Mouse (Mus musculus) spleen, adult 2 months (tissue): ENCODE data around the gene Rnf157. TPM values are rescaled to one million over a fixed set of nuclear protein-coding genes. Genes with fewer than 3 reads are reported as not detected.

ENCODE experiments used
- DNase-seq, 2 experiments: peaks; one replicate each; pipeline versions ENCODE4 v3.0.0 to v3.0.0-alpha.2; 2012 to 2021; ENCODE audit warnings: low spot score in 2 of 2, low read depth in 1 of 2
- H3K27ac ChIP-seq: fragments of 200-500 bp; 2 replicates; pipeline ENCODE4 v1.5.1; 2012; ENCODE audit warnings: low read length, inconsistent platforms; ENCODE audit not compliant: insufficient read depth
- H3K27me3 ChIP-seq: fragments of 200-500 bp; 2 replicates; pipeline ENCODE4 v1.6.1; 2012; ENCODE audit warnings: mild to moderate bottlenecking, moderate library complexity, low read length, inconsistent platforms; ENCODE audit not compliant: control insufficient read depth, insufficient read depth
- H3K36me3 ChIP-seq: fragments of 200-500 bp; 2 replicates; pipeline ENCODE4 v1.6.1; 2012; ENCODE audit warnings: mild to moderate bottlenecking, low read length, inconsistent platforms; ENCODE audit not compliant: control insufficient read depth, insufficient read depth
- H3K4me1 ChIP-seq: fragments of 200-500 bp; 2 replicates; pipeline ENCODE4 v1.6.1; 2011; ENCODE audit warnings: inconsistent platforms; ENCODE audit not compliant: control insufficient read depth, insufficient read depth, insufficient read length
- H3K4me3 ChIP-seq: fragments of 200-500 bp; 2 replicates; pipeline ENCODE4 v1.5.1; 2011; ENCODE audit warnings: mild to moderate bottlenecking, inconsistent platforms; ENCODE audit not compliant: insufficient read depth, insufficient read length; ENCODE audit errors: extremely low read depth
- CTCF ChIP-seq: fragments of 200-500 bp; IDR thresholded peaks from 2 replicates; pipeline ENCODE4 v1.5.1; 2011; ENCODE audit warnings: mild to moderate bottlenecking, inconsistent platforms; ENCODE audit not compliant: insufficient read depth, insufficient read length, insufficient replicate concordance; ENCODE audit errors: extremely low read depth
- POLR2A ChIP-seq: fragments of 200-500 bp; IDR thresholded peaks from 2 replicates; pipeline ENCODE4 v1.6.1; 2011; ENCODE audit warnings: low read depth, low read length, inconsistent platforms
- WGBS: fragments of 180-500 bp; shearing (Covaris S2); methylation state at CpG from one replicate; pipeline ENCODE4 v1.1.7; 2018; 5-methylcytosine and 5-hydroxymethylcytosine counted together
- polyA plus RNA-seq: library from polyadenylated mRNA; depleted of rRNA; stranded (reverse); fragments of >200 nt; gene quantifications from 2 replicates; pipeline ENCODE4 v1.2.3, GENCODE M21; 2012; rRNA removed

Rnf157 gene
- polyA plus RNA-seq, 1 experiment = 10.7 TPM

DNA sequence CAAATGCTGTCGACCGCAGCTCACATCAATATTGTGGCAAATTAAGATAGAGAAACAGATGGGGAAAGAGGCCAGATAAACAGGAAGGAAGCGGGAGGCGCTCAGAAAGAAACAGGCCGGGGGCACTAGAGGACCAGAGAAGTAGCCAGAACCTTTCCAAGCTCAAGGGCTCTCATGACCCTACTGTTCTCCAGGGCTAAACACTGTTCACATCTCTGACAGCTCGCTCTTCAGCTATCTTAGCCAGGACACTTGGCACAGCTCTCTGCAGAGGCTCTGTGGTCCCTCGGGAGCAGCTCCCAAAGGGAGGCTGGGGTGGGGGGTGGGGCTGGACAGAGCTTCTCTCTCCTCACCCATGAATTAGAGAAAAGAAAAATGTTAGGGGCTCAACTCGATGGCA, 122.3 kb downstream of the Rnf157 start:
- H3K4me3 ChIP-seq = no peak overlapping the region
- H3K27ac ChIP-seq = no peak overlapping the region
- H3K4me1 ChIP-seq = 0 out of 2 replicates have a peak, but pooled peaks cover 4% of the 10 kb centered on the region
- no peak for TF ChIP-seq CTCF
- no peak for TF ChIP-seq POLR2A
- H3K36me3 ChIP-seq = peaks cover 22% of the 10 kb centered on the region
- WGBS = 63% methylated on average over 8 of the region's 8 CpGs
- no peak for DNase-seq
- H3K27me3 ChIP-seq = no peaks in the 10 kb centered on the region

DNA sequence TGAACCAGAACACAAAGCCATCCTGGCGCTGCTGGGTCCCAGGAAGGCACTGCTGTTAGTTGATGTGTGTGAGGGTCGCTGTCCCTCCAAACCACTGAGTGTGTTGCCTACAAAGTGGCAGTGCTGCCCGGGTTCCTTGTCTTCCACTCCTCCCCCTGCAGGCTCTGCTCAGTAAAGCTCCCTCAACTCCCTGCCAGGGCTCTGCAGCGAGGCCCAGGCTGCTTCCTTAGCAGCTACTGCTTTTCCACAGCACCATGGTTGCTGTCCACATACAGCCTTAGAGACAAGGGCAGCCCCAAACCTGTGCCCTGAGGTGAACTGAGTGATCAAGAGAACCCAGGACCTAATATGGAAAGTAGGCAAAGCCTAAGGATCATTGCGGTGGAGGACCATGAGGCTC, 125.5 kb downstream of the Rnf157 start:
- DNase-seq = no peak
- H3K36me3 ChIP-seq = peaks cover 21% of the 10 kb centered on the region
- 81% methylated on average over 5 of the region's 5 CpGs for WGBS

More for the DNA sequence above, 125.5 kb downstream of the Rnf157 start:
- peaks cover 15% of the 10 kb centered on the region for H3K4me1 ChIP-seq
- peaks cover 8% of the 10 kb centered on the region for H3K27me3 ChIP-seq
- TF ChIP-seq CTCF = no peak
- no peak for TF ChIP-seq POLR2A
- no peak overlapping the region for H3K4me3 ChIP-seq
- no peak overlapping the region for H3K27ac ChIP-seq

Other genes starting within 250 kb of the Rnf157 start
- gene Fbf1, start 244.9 kb downstream of the Rnf157 start, polyA plus RNA-seq = 13.3 and 14.0 TPM in 2 replicates
- 18.3 and 24.0 TPM in 2 replicates for gene Ten1, start 214.2 kb downstream of the Rnf157 start, polyA plus RNA-seq
- 12.9 TPM in 2 replicates for gene Acox1, start 214.0 kb downstream of the Rnf157 start, polyA plus RNA-seq
- 0.07 and 0.18 TPM in 2 replicates for gene Evpl, start 175.0 kb downstream of the Rnf157 start, polyA plus RNA-seq
- 25.4 and 27.0 TPM in 2 replicates for gene Srp68, start 138.8 kb downstream of the Rnf157 start, polyA plus RNA-seq
- gene Galr2, start 132.1 kb downstream of the Rnf157 start, polyA plus RNA-seq = 0.08 TPM in 1 of 2 replicates, not detected in the other
- 20.2 and 21.8 TPM in 2 replicates for gene Exoc7, start 105.8 kb downstream of the Rnf157 start, polyA plus RNA-seq
- gene Foxj1, start 77.6 kb downstream of the Rnf157 start, polyA plus RNA-seq = 0.47 and 0.59 TPM in 2 replicates
- 152 and 245 TPM in 2 replicates for gene Ubald2, start 21.1 kb upstream of the Rnf157 start, polyA plus RNA-seq
- gene Qrich2, start 53.2 kb upstream of the Rnf157 start, polyA plus RNA-seq = 0.07 and 0.14 TPM in 2 replicates
- 62.1 and 95.5 TPM in 2 replicates for gene Prpsap1, start 81.2 kb upstream of the Rnf157 start, polyA plus RNA-seq
- 15.5 and 21.4 TPM in 2 replicates for gene Sphk1, start 117.9 kb upstream of the Rnf157 start, polyA plus RNA-seq
- 42.3 and 77.3 TPM in 2 replicates for gene Ube2o, start 168.4 kb upstream of the Rnf157 start, polyA plus RNA-seq
- gene Aanat, start 173.4 kb upstream of the Rnf157 start, polyA plus RNA-seq = not detected in 2 replicates
- gene Rhbdf2, start 214.0 kb upstream of the Rnf157 start, polyA plus RNA-seq = 84.5 and 91.2 TPM in 2 replicates
- 0.35 and 0.72 TPM in 2 replicates for gene Prcd, start 240.5 kb upstream of the Rnf157 start, polyA plus RNA-seq
- gene Cygb, start 241.3 kb upstream of the Rnf157 start, polyA plus RNA-seq = 10.0 and 14.2 TPM in 2 replicates